Mouse (Mus musculus) bone marrow, adult 2 months (tissue): ENCODE measurements around the gene 4430402I18Rik.

Experiments
- CTCF ChIP-seq: fragments of 200-500 bp; IDR thresholded peaks from 2 replicates; pipeline ENCODE4 v1.5.1; 2011; ENCODE audit warnings: low read length, control low read depth; ENCODE audit not compliant: control insufficient read depth, insufficient read depth
- POLR2A ChIP-seq: fragments of 200-500 bp; IDR thresholded peaks from 2 replicates; pipeline ENCODE4 v1.6.1; 2011; ENCODE audit warnings: low read depth, mild to moderate bottlenecking, control low read depth, low read length, borderline replicate concordance; ENCODE audit not compliant: control insufficient read depth

DNA sequence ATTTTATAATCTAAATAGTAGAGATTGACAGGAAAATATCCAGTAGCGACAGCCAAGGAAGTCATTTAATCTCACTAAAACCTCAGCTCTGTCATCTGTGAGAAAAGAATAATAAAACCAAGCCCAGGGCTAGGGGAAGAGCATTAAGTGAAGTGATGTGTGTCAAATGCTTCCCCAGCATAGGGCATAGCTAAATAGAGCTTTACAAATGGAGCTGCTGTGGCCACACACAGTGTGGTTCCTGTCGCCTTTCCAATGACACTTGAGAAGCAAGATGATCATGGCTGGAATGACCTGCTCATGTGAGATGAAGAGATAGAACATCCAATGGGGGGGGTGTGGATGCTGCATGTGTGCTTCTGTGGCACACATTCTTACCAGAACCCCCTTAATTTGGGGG lies 65.5 kb downstream of the 4430402I18Rik start:
- TF ChIP-seq CTCF = no peak
- no peak for TF ChIP-seq POLR2A
